Mouse (Mus musculus) forebrain, embryonic 10.5 days (tissue): Measurements from ENCODE around the gene Pola1. TPM values are rescaled to one million over a fixed set of nuclear protein-coding genes. Genes with fewer than 3 reads are reported as not detected.

Experiments
- DNase-seq: peaks from one replicate; pipeline ENCODE4 v3.0.0-alpha.2; 2017; ENCODE audit warnings: low spot score; ENCODE audit errors: extremely low spot score
- H3K27ac ChIP-seq: fragments of 300-500 bp; sonication (generic); 2 replicates; pipeline ENCODE4 v1.5.1; 2016; ENCODE audit warnings: mild to moderate bottlenecking
- H3K27me3 ChIP-seq: fragments of 300-500 bp; sonication (generic); 2 replicates; pipeline ENCODE4 v1.6.1; 2016; ENCODE audit warnings: mild to moderate bottlenecking; ENCODE audit not compliant: poor library complexity, severe bottlenecking
- H3K36me3 ChIP-seq: fragments of 300-500 bp; sonication (generic); replicated peaks from 2 replicates; pipeline ENCODE4 v1.6.1; 2016; ENCODE audit warnings: mild to moderate bottlenecking, moderate library complexity
- H3K4me1 ChIP-seq: fragments of 300-500 bp; sonication (generic); 2 replicates; pipeline ENCODE4 v1.6.1; 2016
- H3K4me3 ChIP-seq: fragments of 300-500 bp; sonication (generic); 2 replicates; pipeline ENCODE4 v1.5.1; 2016; ENCODE audit warnings: mild to moderate bottlenecking, moderate library complexity
- H3K9me3 ChIP-seq: fragments of 300-500 bp; sonication (generic); 2 replicates; pipeline ENCODE4 v1.6.1; 2016; ENCODE audit warnings: mild to moderate bottlenecking, moderate library complexity
- WGBS: fragments of 180-500 bp; shearing (Covaris S2); methylation state at CpG from one replicate; pipeline ENCODE4 v1.1.7; 2016; 5-methylcytosine and 5-hydroxymethylcytosine counted together
- polyA plus RNA-seq: library from polyadenylated mRNA; unstranded; fragments of >200 nt; fragmentation: Nextera tagmentation; extraction: Ambion mirVana; gene quantifications from 2 replicates; pipeline ENCODE4 v1.2.1, GENCODE M21; 2016

The Pola1 gene
- polyA plus RNA-seq = 28.4 and 30.7 TPM in 2 replicates

DNA sequence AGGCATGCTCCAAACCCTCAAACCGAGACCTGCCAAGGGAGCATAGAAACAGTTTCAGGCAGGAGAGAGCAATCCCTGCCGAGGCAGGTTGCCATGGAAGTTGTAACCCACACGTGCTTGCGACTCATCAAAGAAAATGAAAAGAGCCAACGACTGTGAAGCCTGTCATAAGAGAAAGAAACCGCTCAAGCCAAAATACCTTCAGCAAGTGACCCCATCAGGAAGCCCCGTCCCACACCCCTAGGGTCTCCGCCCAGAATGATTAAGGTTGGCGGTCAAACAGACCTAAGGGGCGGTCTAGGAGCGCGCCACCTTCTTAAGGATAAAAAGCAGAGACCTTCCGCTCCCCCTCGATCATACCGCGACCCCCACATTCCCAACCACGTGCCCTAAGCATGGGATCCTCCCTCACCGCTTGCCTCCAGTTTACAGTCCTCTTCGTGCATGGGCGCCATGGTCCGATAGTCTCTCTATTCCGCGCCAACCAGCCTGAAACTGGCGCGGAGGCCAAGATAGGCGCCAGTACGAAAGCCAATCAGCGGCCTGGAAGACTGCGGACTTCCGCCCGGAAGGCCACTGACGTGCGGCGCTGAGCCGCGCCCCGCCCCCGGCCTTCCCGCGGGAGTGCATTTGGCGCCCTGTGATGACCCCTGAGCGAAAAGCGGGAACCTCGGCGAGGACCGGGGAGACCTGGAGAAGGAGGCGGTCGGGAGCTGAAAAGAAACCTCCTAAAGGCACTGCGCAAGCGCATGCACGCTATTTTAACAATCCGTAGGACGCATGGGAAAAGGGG, at the start of gene Pola1:
Pola1 (minus strand) TSS at position 499 of the 793 bp plus-strand sequence.
- WGBS = 15% methylated on average over 53 of the region's 53 CpGs
- Histone ChIP-seq H3K27ac (peak within 1 kb of the TSS; percentile 88), H3K27me3 (peaks cover 5% of the 10 kb centered on the region; the same call in 1 of the 2 replicates), H3K9me3 (no peaks in the 10 kb centered on the region), H3K36me3 (no peaks in the 10 kb centered on the region), H3K4me3 (peak within 1 kb of the TSS; percentile 61), H3K4me1 (peaks cover 11% of the 10 kb centered on the region; the same call in 1 of the 2 replicates)
- peak; percentile 84 for DNase-seq

DNA sequence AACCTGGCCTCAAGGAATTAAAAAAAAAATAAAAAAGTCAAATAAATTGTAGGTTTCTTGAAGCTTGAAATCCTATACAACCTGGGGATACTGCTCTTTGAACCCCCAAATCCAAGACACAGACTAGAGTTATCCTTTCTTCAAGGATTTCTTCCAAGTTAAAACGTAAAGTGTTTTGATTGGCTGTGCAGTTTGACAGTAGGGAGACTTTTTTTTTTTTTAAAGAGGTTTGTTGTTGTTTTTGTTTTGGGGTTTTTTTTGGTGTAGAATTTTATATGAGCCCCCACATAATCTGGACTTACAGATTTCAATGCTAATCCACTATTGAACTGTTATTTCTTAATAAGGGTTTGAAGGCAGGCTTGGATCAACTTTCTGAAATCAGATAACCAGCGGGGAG, 44.3 kb upstream of the Pola1 start:
- WGBS = 77% methylated on average over 2 of the region's 2 CpGs
- Histone ChIP-seq H3K4me1 (peaks cover 11% of the 10 kb centered on the region), H3K36me3 (no peaks in the 10 kb centered on the region), H3K9me3 (no peaks in the 10 kb centered on the region), H3K27me3 (peaks cover 24% of the 10 kb centered on the region), H3K27ac (no peak overlapping the region), H3K4me3 (peak overlapping the region; percentile 44)
- no peak for DNase-seq

DNA sequence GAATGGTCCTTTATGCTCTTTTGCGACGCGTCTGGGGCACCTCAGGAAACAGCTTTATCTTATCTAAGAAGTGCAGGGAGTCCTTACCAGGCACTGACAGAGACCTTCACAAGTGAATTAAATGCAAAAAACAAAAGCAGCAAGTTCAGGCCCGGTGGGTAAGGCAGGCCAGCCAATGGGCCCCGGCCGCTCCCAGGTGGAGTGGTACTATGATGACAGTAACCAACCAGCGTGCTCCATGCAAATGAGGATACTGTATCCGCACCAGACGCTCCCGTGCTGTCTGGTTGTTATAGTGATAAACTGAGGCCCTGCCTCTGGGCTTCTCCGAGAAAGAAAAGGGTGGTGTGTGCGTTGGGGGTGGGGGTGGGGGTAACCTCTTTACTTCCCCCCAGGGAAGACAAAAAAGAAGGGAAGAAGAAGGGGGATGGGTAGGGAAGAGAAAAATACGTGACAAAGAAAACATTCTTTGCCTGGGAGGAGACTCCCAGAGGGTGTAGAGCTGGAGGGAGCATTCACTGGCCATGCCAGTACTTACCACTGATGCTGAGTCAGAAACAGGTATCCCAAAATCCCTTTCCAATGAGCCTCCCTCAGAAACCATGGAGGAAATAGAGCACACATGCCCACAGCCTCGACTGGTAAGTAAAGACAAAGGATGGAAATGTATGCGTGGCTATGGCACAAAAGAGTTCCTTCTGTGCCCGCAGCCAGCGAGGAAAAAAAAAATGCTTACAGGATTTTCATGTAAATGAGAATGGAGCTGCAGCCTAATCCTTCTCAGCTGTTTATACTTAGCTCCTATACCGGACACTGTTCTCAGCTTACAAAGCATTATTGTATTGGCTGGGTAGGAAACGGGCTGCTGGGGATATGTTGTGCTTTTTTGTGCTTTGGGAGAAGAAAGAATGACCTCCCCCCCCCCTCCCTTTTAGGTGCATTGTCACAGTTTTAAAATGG, 43.2 kb upstream of the Pola1 start:
- no peaks in the 10 kb centered on the region for H3K9me3 ChIP-seq
- peak overlapping the region; percentile 44 for H3K4me3 ChIP-seq
- H3K27me3 ChIP-seq = peaks cover 24% of the 10 kb centered on the region
- H3K4me1 ChIP-seq = peaks cover 11% of the 10 kb centered on the region
- WGBS = 17% methylated on average over 19 of the region's 19 CpGs
- H3K27ac ChIP-seq = peak overlapping the region; percentile 83
- H3K36me3 ChIP-seq = no peaks in the 10 kb centered on the region
- DNase-seq = peak; percentile 26

DNA sequence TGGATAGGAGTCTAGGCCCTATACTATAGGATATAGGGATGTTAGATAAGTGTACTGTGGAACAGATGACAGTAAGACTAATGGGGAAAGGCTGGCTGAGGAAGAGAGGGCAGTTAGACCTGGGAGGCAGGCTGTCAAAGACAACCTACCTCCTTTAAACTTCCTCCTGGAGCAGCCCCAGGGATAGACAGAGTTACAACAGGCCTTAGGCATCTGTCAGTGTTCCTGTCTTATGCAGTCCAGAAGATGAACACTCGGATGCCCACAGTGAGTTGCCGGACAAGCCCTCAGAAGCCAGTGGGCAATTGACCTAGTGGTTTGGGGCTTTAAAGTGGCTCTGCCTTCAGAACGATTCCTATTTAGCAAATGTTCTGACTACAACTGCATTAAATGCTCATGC, 42.5 kb upstream of the Pola1 start:
- DNase-seq = no peak
- peaks cover 24% of the 10 kb centered on the region for H3K27me3 ChIP-seq
- H3K36me3 ChIP-seq = no peaks in the 10 kb centered on the region
- peaks cover 11% of the 10 kb centered on the region for H3K4me1 ChIP-seq
- 57% methylated on average over 3 of the region's 3 CpGs for WGBS
- H3K9me3 ChIP-seq = no peaks in the 10 kb centered on the region
- H3K27ac ChIP-seq = peak overlapping the region; percentile 83
- peak overlapping the region; percentile 44 for H3K4me3 ChIP-seq

DNA sequence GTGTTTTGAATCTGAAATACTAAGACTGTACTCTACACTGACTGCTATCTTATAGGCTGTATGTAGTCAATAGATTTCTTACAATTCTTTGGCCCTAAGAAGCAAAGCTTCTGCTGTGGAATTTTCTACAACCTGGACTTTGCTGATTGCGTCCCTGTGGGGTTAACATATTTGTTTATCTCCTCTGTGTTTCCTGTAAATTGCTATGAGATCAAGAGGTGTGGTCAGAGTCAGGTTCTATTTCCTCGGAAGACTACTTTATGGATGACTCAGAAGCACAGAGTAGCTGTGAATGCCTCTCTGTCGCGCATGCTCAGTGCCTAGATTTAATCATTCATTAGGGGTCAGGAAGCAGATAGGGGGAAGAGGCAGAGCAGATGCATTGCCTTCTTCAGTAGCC, 32.8 kb upstream of the Pola1 start:
- WGBS = 88% methylated on average over 4 of the region's 4 CpGs
- H3K27ac ChIP-seq = no peak overlapping the region
- DNase-seq = no peak
- H3K4me1 ChIP-seq = no peaks in the 10 kb centered on the region
- no peaks in the 10 kb centered on the region for H3K36me3 ChIP-seq
- no peaks in the 10 kb centered on the region for H3K27me3 ChIP-seq
- no peaks in the 10 kb centered on the region for H3K9me3 ChIP-seq
- no peak overlapping the region for H3K4me3 ChIP-seq

DNA sequence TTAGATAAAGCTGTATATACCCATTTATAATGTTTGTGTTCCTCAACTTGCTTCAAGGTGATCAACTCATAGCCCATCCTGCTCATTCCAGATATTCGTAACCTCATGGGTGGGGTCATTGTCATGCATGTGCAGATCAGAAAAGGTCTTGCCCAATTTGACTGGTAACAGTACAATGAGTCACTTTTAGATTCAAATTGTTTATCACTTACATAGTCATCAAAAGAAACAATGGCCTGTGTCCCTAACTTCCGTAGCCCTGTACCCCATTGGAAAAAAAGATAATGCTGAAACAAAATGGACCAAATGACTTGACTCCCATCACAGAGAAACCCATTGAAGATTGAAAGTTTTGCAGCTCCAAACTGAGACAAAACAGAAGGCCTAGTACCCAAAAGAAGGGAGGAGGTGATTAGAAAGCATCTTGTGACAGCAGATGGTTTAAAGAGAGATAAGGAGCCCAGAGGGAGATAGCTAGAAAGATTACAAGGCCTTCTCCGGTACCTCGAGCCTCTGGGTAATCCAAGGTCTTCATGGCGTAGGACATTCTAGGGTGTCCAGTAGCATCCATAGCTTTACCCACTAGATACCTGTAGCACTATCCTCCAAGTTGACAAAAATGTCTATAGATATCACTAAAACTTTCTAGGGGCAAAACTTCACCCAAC, 32.1 kb upstream of the Pola1 start:
- no peaks in the 10 kb centered on the region for H3K36me3 ChIP-seq
- DNase-seq = no peak
- H3K4me3 ChIP-seq = no peak overlapping the region
- H3K27me3 ChIP-seq = no peaks in the 10 kb centered on the region
- no peaks in the 10 kb centered on the region for H3K9me3 ChIP-seq
- 90% methylated on average over 5 of the region's 5 CpGs for WGBS
- no peaks in the 10 kb centered on the region for H3K4me1 ChIP-seq
- no peak overlapping the region for H3K27ac ChIP-seq

DNA sequence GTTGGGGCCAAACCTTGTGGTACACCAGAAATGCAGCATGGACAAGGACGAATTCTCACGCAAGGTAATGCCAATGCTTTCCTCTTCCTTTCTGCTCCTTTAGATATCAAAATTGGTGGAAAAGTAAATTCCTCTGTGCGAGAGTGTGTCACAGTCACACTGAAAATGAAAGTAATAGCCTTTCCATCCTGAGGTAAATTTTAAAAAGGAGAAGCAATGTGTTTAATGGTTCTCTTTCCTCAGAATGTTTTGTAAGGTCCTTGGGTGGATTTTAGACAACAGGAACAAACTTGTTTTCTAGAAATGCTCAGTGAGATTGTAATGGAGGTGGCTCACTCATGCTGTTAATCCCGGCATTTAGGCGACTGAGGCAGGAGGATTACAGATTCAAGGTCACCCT, 23.2 kb upstream of the Pola1 start:
- no peak for DNase-seq
- Histone ChIP-seq H3K4me1 (peaks cover 13% of the 10 kb centered on the region), H3K27ac (no peak overlapping the region), H3K9me3 (no peaks in the 10 kb centered on the region), H3K36me3 (no peaks in the 10 kb centered on the region), H3K4me3 (no peak overlapping the region), H3K27me3 (no peaks in the 10 kb centered on the region)
- WGBS = 82% methylated on average over 5 of the region's 5 CpGs

DNA sequence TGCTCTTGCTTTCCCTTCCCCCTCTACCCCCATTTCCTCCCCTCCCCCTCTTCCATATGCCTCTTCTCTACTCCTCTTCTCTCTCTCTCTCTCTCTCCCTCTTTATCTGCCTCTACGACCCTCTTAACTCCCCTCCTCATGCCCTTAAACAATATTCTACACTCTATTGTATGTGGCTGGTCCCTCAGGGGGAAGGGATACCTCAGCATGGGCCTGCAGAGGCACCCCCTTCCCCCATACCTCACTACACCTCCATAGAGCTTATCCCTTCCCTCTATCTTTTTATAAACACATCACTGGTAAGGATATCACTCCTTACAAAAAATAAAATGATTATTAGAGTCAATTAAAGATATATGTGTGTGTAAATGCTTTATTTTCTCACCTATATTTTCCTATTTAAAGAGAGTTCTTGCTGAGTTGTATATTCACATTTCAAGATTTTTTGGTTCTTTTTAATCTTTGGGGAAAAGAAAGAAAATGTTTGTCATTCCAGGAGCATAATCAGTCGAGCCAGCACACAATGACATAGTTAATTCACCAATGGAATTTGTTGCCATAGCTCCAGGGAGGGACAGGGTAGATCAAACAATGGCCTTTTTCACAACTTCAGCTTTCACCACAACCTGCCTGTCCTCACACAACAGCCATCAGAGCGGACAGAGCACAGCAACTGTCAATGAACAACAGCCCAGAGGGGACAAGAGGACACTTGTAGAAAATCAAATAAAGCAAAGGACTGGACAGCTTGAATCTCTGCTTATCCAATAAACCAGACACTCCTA, 22.5 kb upstream of the Pola1 start, which contains the start of gene Pcyt1b:
Pcyt1b (plus strand) TSS at position 646 of the 785 bp plus-strand sequence.
- Histone ChIP-seq H3K4me3 (no peak within 1 kb of the TSS), H3K9me3 (no peaks in the 10 kb centered on the region), H3K27me3 (no peaks in the 10 kb centered on the region), H3K4me1 (peaks cover 13% of the 10 kb centered on the region), H3K27ac (peak within 1 kb of the TSS; percentile 44; the same call in 1 of the 2 replicates), H3K36me3 (no peaks in the 10 kb centered on the region)
- DNase-seq = no peak
- 15% methylated on average over 3 of the region's 3 CpGs for WGBS

DNA sequence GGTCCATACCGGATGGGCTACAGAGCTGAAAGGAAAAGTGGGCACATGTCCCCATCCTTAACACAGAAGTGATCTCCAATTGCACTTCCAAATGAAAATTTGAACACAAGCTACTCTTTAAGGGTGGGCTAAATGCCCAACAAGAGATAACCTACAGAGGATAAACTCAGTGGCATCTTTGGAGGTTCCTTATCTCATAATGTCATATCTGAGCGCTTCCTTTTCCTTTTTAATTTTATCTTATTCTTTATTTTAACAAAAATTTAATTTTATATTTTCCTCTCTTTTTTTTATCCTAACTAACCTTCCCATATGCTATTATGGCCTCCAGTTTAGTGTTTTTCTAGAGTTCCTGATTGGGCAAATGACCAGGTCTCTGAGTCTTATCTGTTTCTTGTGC, 18.8 kb upstream of the Pola1 start:
- no peaks in the 10 kb centered on the region for H3K27me3 ChIP-seq
- WGBS = 89% methylated on average over 2 of the region's 2 CpGs

DNA sequence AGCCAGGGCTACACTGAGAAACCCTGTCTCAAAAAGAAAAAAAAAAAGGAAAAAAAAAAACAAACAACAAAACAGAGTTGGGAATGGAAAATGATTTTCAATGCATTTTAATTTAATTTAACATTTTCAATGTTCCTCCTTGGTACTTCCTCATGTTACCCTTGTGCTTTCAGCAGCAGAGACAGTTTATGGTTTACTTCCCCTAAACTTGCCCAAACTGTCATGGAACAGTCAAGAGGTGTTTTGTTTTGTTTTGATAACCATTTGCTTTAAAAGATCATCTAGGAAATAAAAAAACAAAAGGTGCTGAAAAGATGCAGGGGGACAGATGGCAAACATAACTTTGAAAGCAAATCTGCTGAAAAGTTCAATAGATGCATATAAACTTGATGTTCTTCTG, 12.1 kb upstream of the Pola1 start:
- DNase-seq = no peak
- Histone ChIP-seq H3K4me1 (no peaks in the 10 kb centered on the region), H3K27ac (no peak overlapping the region), H3K36me3 (no peaks in the 10 kb centered on the region), H3K27me3 (no peaks in the 10 kb centered on the region), H3K4me3 (no peak overlapping the region), H3K9me3 (no peaks in the 10 kb centered on the region)

More for the DNA sequence above, 18.8 kb upstream of the Pola1 start:
- no peak for DNase-seq
- Histone ChIP-seq H3K4me1 (peaks cover 13% of the 10 kb centered on the region), H3K9me3 (no peaks in the 10 kb centered on the region), H3K36me3 (no peaks in the 10 kb centered on the region), H3K27ac (no peak overlapping the region), H3K4me3 (no peak overlapping the region)

DNA sequence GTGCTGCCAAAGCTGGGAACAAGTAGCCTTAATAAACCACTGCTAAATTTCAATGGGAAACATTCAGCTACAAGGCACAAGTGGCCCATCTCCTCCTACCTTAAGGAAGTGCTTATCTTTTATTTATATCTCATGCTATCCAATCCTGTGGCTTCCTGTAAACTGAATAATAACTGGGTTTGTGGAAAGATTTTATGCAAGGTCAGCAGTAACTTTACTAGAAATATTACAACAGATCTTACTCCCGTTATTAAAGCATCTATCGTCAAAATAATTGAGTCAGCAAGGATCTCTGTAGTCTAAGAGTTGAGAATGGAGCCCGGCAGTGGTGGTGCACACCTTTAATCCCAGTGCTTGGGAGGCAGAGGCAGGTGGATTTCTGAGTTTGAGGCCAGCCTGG, 11.6 kb upstream of the Pola1 start:
- no peak for DNase-seq
- no peak overlapping the region for H3K27ac ChIP-seq
- no peaks in the 10 kb centered on the region for H3K9me3 ChIP-seq
- no peaks in the 10 kb centered on the region for H3K36me3 ChIP-seq
- H3K4me3 ChIP-seq = no peak overlapping the region
- H3K4me1 ChIP-seq = no peaks in the 10 kb centered on the region
- 91% methylated on average over 3 of the region's 3 CpGs for WGBS
- H3K27me3 ChIP-seq = 0 out of 2 replicates have a peak, but pooled peaks cover under 1% of the 10 kb centered on the region
